Comparison of ENCODE assay signal across 13 mouse cellular contexts in genomic region chr14:73637460-73637859, GRCm38 (mm10). TPM values are rescaled to one million over a fixed set of nuclear protein-coding genes. Genes with fewer than 3 reads are reported as not detected.
DNase-seq lines count a peak whose midpoint lies in the region; ATAC-seq and TF ChIP-seq lines count a peak whose summit lies in the region.
"Had no signal": no experiment of that assay in that cellular context is flagged by ENCODE, and none has a peak within 500 bp of the region (broad histone marks: within the 10 kb centered on the region; RNA-seq: fewer than 3 reads in every experiment).

No protein-coding gene starts in this region.

- ATAC-seq in liver, embryonic 14.5 days (ENCODE audit: insufficient read depth) = no peak
- no peak for ATAC-seq in G1E (ENCODE audit: extremely low read depth, insufficient number of reproducible peaks, low FRiP score, poor library complexity, severe bottlenecking)
- ATAC-seq in megakaryocyte progenitor cell, adult 5-6 weeks (replicated peaks; ENCODE audit: poor library complexity) = peak; percentile 87

- TF ChIP-seq EP300 in liver, embryonic 14.5 days (IDR thresholded peaks at IDR 0.05; ENCODE audit: low read depth) = no peak

- H3K9me3 ChIP-seq in liver, embryonic 14.5 days (ENCODE audit: control insufficient read depth, low read length) = no peaks in the 10 kb centered on the region
- H3K9me3 ChIP-seq in G1E (replicated peaks) = no peaks in the 10 kb centered on the region
- H3K9me3 ChIP-seq: neural tube, embryonic 13.5 days had no signal

- H3K4me1 ChIP-seq in liver, embryonic 14.5 days (replicated peaks; ENCODE audit: control insufficient read depth in 2 of 2, insufficient read depth in 2 of 2, low read length in 1 of 2) = no peaks in the 10 kb centered on the region
- H3K4me1 ChIP-seq in G1E (ENCODE audit: insufficient read depth, low read depth, low read length) = no peaks in the 10 kb centered on the region

- no peak overlapping the region for H3K4me2 ChIP-seq in liver, embryonic 14.5 days (ENCODE audit: low read depth)
- H3K4me2 ChIP-seq: neural tube, embryonic 13.5 days had no signal

- peak in 1 of 3 experiments; percentile 3 for DNase-seq in liver, embryonic 14.5 days (ENCODE audit: low read depth in 3 of 3, low spot score in 3 of 3)
- DNase-seq in liver = no peak
- DNase-seq in G1E (ENCODE audit: low spot score) = peak; percentile 3
- peak; percentile 68 for DNase-seq in adrenal gland, postnatal 14 days
- DNase-seq in urinary bladder, postnatal 25 days (ENCODE audit: low spot score) = no peak
- no peak for DNase-seq in testis, postnatal 10 days (ENCODE audit: low spot score)
- DNase-seq in gastrocnemius, postnatal 25 days = no peak

- H3K27me3 ChIP-seq in liver, embryonic 14.5 days (ENCODE audit: control insufficient read depth, insufficient read depth, low read length) = no peaks in the 10 kb centered on the region
- H3K27me3 ChIP-seq in G1E (ENCODE audit: insufficient read depth, low read length) = peaks cover 4% of the 10 kb centered on the region; the same call in 1 of the 2 replicates
- H3K27me3 ChIP-seq: neural tube, embryonic 13.5 days had no signal

- H3K27ac ChIP-seq in liver, embryonic 14.5 days = no peak overlapping the region
- H3K27ac ChIP-seq: macrophage; neural tube, embryonic 13.5 days had no signal

- H3K36me3 ChIP-seq in liver, embryonic 14.5 days (replicated peaks; ENCODE audit: control insufficient read depth, insufficient read depth, low read depth) = no peaks in the 10 kb centered on the region
- no peaks in the 10 kb centered on the region for H3K36me3 ChIP-seq in G1E (replicated peaks)
- H3K36me3 ChIP-seq: neural tube, embryonic 13.5 days had no signal

- no peak overlapping the region for H3K9ac ChIP-seq in liver, embryonic 14.5 days (replicated peaks)
- H3K9ac ChIP-seq: neural tube, embryonic 13.5 days had no signal

- no peak overlapping the region for H3K4me3 ChIP-seq in liver, embryonic 14.5 days (ENCODE audit: insufficient read depth in 1 of 2, low read depth in 2 of 2, low read length in 2 of 2)
- H3K4me3 ChIP-seq in G1E (ENCODE audit: low read depth, low read length) = no peak overlapping the region
- H3K4me3 ChIP-seq: neural tube, embryonic 13.5 days had no signal

- TF ChIP-seq CTCF in liver, embryonic 14.5 days (IDR thresholded peaks at IDR 0.05; ENCODE audit: low read depth) = peak; percentile 42
- TF ChIP-seq CTCF in G1E (IDR thresholded peaks at IDR 0.05; ENCODE audit: low read depth, low read length) = no peak

RNA-seq across cellular contexts. Expression of gene Gm21750, which starts 23.6 kb away (rescaled TPM):
- polyA plus RNA-seq in liver, embryonic 14.5 days (2012; rRNA removed) = not detected in 2 replicates
- polyA plus RNA-seq in liver, embryonic 14.5 days (2014; fragmentation: Nextera tagmentation; extraction: Ambion mirVana) = not detected in 2 replicates
- total RNA-seq in G1E (2014; fragmentation: Nextera tagmentation) (not detected in 2 replicates), G1E (2017) (0.66 TPM in 1 of 2 replicates, not detected in the other)
- not detected in 2 replicates for polyA plus RNA-seq in G1E (2012)
- total RNA-seq in adrenal gland, postnatal 14 days (2021) = not detected in 2 replicates
- not detected in 2 replicates for total RNA-seq in megakaryocyte progenitor cell, adult 5-6 weeks (2015)
- not detected in 2 replicates for total RNA-seq in megakaryocyte progenitor cell, adult 5-6 weeks (2017)
- total RNA-seq in gastrocnemius, postnatal 25 days (2021) = not detected
- total RNA-seq: gastrocnemius, adult 8-10 months had no signal
- polyA plus RNA-seq: embryonic facial prominence, embryonic 14.5 days; hindbrain, embryonic 11.5 days; macrophage; neural tube, embryonic 13.5 days had no signal

Comparison
In these comparisons a context has a peak if more than half of its experiments do, and no peak if none do; other contexts are left out.
1. DNase-seq: peak in G1E (single experiment) and adrenal gland, postnatal 14 days (single experiment); none in liver (single experiment), urinary bladder, postnatal 25 days (single experiment), testis, postnatal 10 days (single experiment) and gastrocnemius, postnatal 25 days (single experiment).